Mouse (Mus musculus) erythroid progenitor cell, adult 5-6 weeks (primary cell): ENCODE results near the gene Klf15. TPM values are rescaled to one million over a fixed set of nuclear protein-coding genes. Genes with fewer than 3 reads are reported as not detected.

Source experiments
- ATAC-seq: replicated peaks from 2 replicates; pipeline ENCODE4 v1.8.0; 2016; ENCODE audit warnings: moderate number of reproducible peaks, mild to moderate bottlenecking, moderate TSS enrichment, inconsistent platforms; ENCODE audit not compliant: poor library complexity, low FRiP score, severe bottlenecking
- total RNA-seq, 2 experiments: library from RNA; stranded (forward) in 1 of 2; stranded (reverse) in 1 of 2; fragments of 150-400 nt in 1 of 2; fragments of 186-747, 209-891 nt in 1 of 2; gene quantifications; 2 replicates each; pipeline versions ENCODE4 v1.2.3 to v1.2.4; 2015 to 2017; ENCODE audit warnings: low replicate concordance in 2 of 2

Gene Klf15
- total RNA-seq, 2 experiments from 2014 or later = 0.08 TPM; not detected in 1

- no peak for ATAC-seq
Measured at GRCm38 (mm10) chr6:90463228-90463862, 969 bp downstream of the Klf15 start.

GRCm38 (mm10) chr6:90463890-90464421 is 1.6 kb downstream of the Klf15 start:
- ATAC-seq = no peak

- ATAC-seq = no peak
Measured at GRCm38 (mm10) chr6:90465028-90465640, 2.8 kb downstream of the Klf15 start.

- no peak for ATAC-seq
Measured at GRCm38 (mm10) chr6:90466079-90466478, 3.7 kb downstream of the Klf15 start.

GRCm38 (mm10) chr6:90466847-90467410 is 4.6 kb downstream of the Klf15 start:
- ATAC-seq = no peak

GRCm38 (mm10) chr6:90468216-90468615 is 5.8 kb downstream of the Klf15 start:
- no peak for ATAC-seq

- ATAC-seq = no peak
Measured at GRCm38 (mm10) chr6:90469041-90469440, 6.7 kb downstream of the Klf15 start.

- ATAC-seq = no peak
Measured at GRCm38 (mm10) chr6:90470255-90470654, 7.9 kb downstream of the Klf15 start.

- no peak for ATAC-seq
Measured at GRCm38 (mm10) chr6:90470947-90471541, 8.7 kb downstream of the Klf15 start.

GRCm38 (mm10) chr6:90472079-90472478 is 9.7 kb downstream of the Klf15 start:
- no peak for ATAC-seq

GRCm38 (mm10) chr6:90472697-90473096 is 10.3 kb downstream of the Klf15 start:
- ATAC-seq = no peak

GRCm38 (mm10) chr6:90473630-90474360 is 11.4 kb downstream of the Klf15 start:
- no peak for ATAC-seq

GRCm38 (mm10) chr6:90474361-90474750 is 12.0 kb downstream of the Klf15 start:
- ATAC-seq = no peak

GRCm38 (mm10) chr6:90475176-90475853 is 12.9 kb downstream of the Klf15 start:
- no peak for ATAC-seq

GRCm38 (mm10) chr6:90475854-90476212 is 13.5 kb downstream of the Klf15 start:
- no peak for ATAC-seq

GRCm38 (mm10) chr6:90476941-90477518 is 14.7 kb downstream of the Klf15 start:
- no peak for ATAC-seq

- no peak for ATAC-seq
Measured at GRCm38 (mm10) chr6:90484249-90484648, 21.9 kb downstream of the Klf15 start.

GRCm38 (mm10) chr6:90484876-90485275 is 22.5 kb downstream of the Klf15 start:
- ATAC-seq = no peak

- ATAC-seq = no peak
Measured at GRCm38 (mm10) chr6:90486176-90486921, 24.0 kb downstream of the Klf15 start, which contains the start of gene Aldh1l1. Aldh1l1 (plus strand) TSS chr6:90486427.
